Mouse (Mus musculus): Measurements from ENCODE around the gene Mfge8.

The Mfge8 gene

GRCm38 (mm10) chr7:79148711-79149266 is at the start of gene Mfge8:
Gene Mfge8 (minus strand): TSS chr7:79149060.
- DNase-seq (ENCODE audit: low spot score) = peak; percentile 79

- no peak for DNase-seq (ENCODE audit: low spot score)
Measured at GRCm38 (mm10) chr7:79194560-79195413, 45.9 kb upstream of the Mfge8 start.

GRCm38 (mm10) chr7:79193936-79194335 is 45.1 kb upstream of the Mfge8 start:
- no peak for DNase-seq (ENCODE audit: low spot score)

- DNase-seq (ENCODE audit: low spot score) = no peak
Measured at GRCm38 (mm10) chr7:79191501-79191900, 42.6 kb upstream of the Mfge8 start.

DNA sequence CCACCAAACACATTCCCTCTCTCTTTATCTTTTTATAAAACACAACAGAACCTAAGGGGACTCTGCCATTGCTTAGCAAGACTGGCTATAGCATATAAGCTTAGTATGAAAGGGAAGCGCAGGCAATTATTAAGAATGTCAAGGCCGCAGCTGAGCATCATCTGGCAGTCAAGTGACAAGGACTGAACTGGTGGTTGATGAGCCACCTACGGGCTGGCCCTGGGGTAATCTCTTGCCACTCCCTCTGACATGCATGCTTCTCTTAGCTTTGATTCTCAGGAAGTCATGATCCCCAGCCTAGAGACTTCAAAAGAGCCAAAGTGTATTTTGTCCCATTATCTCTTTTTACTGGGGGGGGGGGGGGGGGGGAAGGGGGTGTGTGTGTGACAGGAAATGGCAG is 41.7 kb upstream of the Mfge8 start:
- no peak for DNase-seq (ENCODE audit: low spot score)

- no peak for DNase-seq (ENCODE audit: low spot score)
Measured at GRCm38 (mm10) chr7:79189211-79189610, 40.4 kb upstream of the Mfge8 start.

GRCm38 (mm10) chr7:79187591-79187990 is 38.7 kb upstream of the Mfge8 start:
- DNase-seq (ENCODE audit: low spot score) = no peak

DNA sequence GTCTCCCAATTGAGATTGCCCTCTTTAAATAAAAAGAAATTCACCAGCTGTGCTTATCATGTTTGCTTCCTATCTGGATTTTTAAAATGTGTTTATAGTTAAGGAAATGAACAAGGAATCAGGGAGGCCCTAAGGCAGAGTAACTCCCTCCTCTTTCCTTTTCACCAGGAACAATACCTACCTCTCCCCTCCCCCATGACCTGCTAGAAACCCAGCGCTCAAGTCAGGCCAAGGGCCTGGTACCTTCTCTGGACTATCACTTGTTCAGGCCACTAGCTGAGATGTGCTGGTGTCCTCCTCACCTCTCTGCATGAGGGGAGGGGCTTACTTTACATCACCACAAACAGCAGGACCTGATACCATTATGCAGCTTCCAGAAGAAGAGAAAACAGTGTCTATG is 34.6 kb upstream of the Mfge8 start:
- DNase-seq (ENCODE audit: low spot score) = no peak

DNA sequence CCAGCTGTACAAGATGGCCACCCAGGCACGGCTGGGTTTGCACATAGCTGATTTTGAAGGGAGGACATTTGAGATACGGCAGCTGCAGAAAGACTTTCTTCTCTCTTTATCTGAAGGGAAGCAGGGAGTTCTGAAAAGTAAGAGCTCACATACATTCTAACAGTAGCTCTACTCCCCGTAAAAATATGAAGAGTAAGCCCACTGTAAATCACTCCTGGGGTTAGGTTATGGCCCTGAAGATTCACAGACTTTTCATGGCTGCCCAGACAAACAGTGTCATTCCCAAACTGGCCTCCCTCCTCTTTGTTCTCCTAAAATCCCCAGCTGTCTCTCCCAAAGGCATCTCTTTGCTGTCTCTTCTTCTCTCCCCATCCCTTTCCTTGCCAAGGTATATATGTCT is 24.9 kb upstream of the Mfge8 start:
- no peak for DNase-seq (ENCODE audit: low spot score)

GRCm38 (mm10) chr7:79171782-79172181 is 22.9 kb upstream of the Mfge8 start:
- no peak for DNase-seq (ENCODE audit: low spot score)

DNA sequence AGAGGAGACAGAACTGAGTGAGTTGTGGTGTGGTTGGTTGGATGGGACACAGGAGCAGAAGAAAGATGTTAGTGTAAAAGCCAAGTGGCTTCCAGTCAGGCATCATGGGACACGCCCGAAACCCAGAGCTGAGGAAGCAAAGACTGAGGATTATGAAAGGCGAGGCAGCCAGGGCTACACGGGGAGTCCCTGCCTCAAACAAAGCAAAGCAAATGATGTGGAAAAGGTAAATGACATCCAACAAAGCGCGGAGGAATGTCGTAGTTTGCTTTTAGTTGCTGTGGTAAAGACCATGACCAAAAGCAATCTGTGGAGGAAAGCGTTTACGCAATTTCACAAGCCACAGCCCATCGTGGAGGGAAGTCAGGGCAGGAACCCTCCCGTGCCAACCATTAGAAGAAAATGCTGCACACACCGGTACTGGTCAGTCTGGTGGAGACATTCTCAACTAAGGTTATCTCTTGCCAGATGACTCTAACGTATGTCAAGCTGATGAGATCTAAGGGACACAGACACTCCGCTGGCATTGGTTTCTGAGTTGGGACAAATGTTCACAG is 18.2 kb upstream of the Mfge8 start:
- no peak for DNase-seq (ENCODE audit: low spot score)

DNA sequence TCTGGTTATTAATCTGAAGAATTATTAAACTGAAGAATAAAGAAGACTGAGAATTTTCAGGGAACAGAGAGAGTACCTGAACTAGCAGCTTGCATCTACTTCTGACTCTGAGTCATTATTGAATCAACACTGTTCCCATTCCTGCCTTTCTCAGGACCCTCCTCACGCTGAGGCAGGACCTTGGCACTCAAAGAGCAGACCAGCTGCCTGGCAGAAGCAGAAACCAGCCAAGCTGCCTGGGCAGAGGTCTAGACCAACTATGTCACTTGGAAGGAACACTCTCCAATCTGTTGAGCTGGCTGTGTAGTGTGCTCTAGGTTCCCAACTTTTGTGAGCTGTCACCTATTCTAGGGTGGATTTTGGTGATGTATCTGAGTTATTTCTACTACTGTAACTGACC is 10.5 kb upstream of the Mfge8 start:
- DNase-seq (ENCODE audit: low spot score) = no peak

DNA sequence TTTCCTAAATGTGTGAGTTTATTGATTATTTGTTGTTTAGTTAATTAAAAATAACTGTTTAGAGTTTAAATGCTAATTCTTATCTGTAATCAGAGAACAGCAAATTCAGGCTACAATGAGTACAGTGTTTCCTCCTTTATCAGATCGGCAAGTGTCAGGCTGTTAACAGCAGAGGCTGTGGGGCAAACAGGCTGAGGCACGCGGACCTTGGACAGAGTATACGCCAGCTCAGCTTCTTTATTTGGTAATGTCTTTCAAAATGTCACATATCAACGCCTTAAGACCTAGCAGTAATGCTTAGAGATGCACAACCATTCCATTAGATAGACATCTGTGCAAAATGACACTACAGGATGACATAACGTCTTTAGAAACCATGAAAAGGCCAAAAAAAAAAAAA is 662 bp upstream of the Mfge8 start:
- peak; percentile 17 for DNase-seq (ENCODE audit: low spot score)

DNA sequence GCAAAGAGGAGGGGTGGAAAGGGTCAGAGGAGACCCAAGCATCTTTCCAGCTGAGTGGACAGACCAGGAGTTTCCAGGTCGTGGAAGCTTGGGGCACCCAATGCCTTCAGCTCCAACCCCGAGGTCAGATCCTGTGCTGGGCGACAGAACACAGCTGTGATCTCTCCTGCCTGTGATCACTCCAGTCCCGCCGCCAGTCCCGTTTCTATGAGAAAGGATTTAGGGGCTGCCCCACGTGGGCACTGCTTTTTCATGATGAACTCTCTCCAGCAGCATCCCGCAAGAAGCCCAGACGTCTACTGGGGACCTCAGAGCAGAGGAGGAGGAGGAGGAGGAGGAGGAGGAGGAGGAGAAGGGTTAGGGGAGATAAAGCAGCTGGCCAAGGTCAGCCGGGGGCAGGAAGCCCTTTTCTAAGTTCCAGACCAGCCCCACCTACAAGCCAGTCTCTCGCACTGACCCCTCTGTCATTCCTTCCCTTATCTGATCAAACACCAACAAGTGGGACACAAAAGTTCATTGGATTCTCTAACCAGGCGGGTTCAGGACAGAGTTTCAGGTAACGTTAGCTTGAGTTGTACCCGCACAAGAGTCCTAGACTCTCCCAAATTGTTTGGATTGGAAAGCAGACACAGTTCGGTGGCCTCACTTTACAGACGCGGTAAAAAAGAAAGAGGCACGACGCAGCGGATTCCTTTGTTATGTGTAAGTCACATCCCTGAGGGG is 768 bp downstream of the Mfge8 start:
- DNase-seq (ENCODE audit: low spot score) = peak; percentile 11

DNA sequence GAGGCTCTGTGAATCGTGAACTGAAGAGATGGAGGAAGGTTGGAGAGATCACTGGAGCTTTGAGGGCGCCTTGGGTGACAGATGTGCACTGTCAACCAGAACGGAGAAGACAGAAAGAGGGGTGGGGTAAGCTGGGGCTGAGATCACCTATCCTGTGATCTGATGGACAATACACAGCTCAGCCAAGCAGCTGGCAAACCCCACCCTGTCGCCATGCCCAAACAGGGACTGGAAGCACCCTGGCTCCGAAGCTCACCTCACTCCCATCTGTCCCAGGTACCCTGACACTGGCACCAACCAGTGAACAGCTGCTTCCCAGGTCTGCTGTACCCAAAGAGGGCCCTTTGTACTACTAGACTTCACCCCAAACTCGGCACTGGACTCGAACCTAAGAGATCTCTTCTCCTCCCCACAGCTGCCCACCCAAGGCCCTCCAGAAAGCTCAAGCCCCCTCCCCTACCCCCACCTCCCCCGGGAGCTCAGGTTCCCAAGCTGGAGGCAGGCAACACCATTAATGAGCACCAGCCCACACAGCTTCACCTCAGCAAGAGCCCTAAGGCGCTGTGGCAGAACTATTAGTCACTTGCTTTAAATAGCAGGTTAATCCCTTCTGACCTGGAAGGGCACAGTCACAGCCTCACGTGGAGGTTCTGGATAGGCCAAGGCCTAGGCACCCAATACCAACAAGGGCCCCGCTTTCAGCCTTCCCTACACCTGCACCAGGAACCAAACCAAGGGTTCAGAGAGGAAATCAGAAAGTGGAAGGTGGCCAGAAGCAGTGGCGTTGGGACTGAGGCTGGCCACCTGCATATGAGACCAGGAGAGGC is 1.6 kb downstream of the Mfge8 start:
- DNase-seq (ENCODE audit: low spot score) = no peak

DNA sequence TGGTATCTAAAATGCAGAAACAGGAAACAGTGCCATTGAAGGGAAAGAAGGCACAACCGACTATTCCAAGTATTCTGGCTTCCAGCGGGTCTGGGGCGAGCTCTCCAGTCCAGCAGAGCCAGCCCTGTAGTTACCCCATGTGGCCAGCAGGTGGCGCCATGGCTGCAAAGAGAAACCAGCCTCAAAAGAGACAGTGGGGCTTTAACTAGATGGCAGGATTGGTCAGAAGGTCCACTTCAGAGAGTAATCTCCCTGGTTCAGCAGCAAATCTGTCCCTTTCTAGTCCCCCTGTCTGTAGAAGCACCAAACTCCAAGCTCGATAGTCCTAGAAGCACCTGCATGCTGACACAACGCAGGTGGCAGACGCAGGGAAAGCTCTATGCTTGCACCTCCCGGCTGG is 8.0 kb downstream of the Mfge8 start:
- DNase-seq (ENCODE audit: low spot score) = peak; percentile 73

DNA sequence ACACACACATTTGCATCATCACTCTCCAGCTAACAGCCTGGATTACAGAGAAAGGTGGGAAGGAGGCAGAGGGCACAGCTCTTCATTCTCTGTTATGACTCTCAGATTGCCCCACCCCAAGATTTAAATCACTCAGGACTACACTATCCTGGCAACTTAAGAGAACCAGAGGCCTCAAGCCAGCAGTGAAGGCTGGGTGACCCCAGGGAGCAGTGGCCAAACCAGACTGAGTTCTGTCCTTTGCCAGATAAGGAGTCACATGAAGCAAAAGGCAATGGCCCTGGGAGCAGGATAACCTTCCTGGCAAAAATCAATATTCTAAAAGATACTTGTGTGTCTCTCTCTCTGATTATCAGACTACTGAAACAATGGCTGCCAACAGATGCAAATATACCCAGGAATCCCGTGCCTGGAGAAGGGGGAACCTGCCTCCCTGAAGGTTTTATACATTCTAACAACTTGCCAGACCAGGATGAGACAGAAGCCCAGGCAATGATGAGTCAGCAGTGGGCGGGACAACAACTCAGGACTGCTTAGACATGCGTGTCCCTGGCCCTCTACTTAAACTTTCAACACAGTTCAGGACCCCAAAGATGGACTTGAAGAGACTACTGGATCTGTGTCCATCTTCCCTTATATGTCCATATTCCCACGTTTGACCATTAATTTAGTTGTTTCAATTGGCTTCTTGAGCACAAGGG is 8.8 kb downstream of the Mfge8 start:
- peak; percentile 24 for DNase-seq (ENCODE audit: low spot score)

- no peak for DNase-seq (ENCODE audit: low spot score)
Measured at GRCm38 (mm10) chr7:79139328-79139824, 9.5 kb downstream of the Mfge8 start.

- no peak for DNase-seq (ENCODE audit: low spot score)
Measured at GRCm38 (mm10) chr7:79133391-79133790, 15.5 kb downstream of the Mfge8 start.

- no peak for DNase-seq (ENCODE audit: low spot score)
Measured at GRCm38 (mm10) chr7:79130843-79131444, 17.9 kb downstream of the Mfge8 start, which contains the start of gene Hapln3. Gene Hapln3 (minus strand): TSS chr7:79131018.

DNA sequence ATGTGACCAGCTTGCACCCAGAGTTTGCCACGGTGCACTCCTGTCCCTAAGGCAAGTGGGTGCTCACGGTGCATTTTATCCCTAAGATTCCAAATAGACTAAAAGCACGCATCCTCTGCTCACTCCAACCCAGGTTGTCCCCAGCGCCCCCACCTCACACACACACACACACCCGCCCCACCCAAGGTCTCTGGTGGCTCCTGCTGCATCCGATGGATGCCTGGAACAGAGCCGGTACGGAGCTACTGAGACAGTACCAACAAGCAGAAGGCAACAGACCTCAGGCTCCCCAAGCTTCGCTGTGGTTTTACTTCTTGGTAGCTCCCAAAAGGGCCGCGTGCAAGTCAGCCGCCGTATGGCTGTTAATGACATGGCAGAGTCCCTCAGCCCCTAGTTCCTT is 18.5 kb downstream of the Mfge8 start:
- DNase-seq (ENCODE audit: low spot score) = no peak

Data from MN1 (cell line).